Mouse (Mus musculus) large intestine, adult 2 months (tissue): ENCODE results near the gene Ndufb11. TPM values are rescaled to one million over a fixed set of nuclear protein-coding genes. Genes with fewer than 3 reads are reported as not detected.
A peak's percentile ranks its signal among the peaks of the same experiment; 100 is the strongest.

Source experiments
- DNase-seq: peaks from one replicate; pipeline ENCODE4 v3.0.0-alpha.2; 2012; ENCODE audit warnings: low read depth, low spot score
- WGBS: fragments of 180-500 bp; shearing (Covaris S2); methylation state at CpG from one replicate; pipeline ENCODE4 v1.1.7; 2018; 5-methylcytosine and 5-hydroxymethylcytosine counted together
- polyA plus RNA-seq: library from polyadenylated mRNA; depleted of rRNA; stranded (reverse); fragments of >200 nt; gene quantifications from 2 replicates; pipeline ENCODE4 v1.2.3, GENCODE M21; 2012; rRNA removed

Gene Ndufb11
- 162 and 164 TPM in 2 replicates for polyA plus RNA-seq

DNA sequence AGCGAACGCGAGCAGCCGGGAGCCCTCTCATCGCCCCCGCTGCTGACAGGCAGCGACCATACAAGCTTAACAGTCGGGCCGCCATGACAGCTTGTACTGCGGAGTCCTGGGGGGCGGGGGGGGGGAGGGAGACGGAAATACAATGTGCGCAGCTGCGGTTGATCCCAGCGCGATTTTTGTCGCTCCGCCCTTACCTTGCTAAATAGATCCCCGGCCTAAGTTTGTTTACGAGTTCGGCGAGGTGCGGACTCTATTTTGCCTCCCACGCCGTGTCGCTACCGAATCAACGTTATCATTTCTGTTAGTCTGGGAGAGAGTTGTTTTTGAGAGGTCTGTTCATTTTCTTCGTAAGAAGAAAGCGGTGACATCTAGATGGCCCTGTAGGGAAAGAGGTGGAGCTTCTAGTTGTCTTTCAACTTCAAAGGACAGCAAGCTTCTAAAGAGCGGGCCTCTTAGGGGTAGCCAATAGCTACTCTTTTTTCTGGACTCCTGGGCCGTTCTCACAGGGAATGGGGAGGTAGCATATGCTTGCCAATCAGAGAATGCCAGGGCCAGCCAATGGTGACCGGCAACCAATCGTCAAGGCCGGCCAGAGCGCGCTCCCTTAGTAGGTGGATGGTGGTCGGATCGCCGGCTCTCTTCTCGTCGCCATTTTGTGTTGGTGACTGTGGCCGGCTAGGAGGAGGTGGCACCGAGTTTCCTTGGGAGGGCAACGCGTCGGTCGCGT is at the start of gene Ndufb11, which contains the start of gene Rbm10:
Ndufb11 (minus strand) TSS at position 444 of the 727 bp plus-strand sequence.
Rbm10 (plus strand) TSS at position 328 of the 727 bp plus-strand sequence.
- WGBS: 21% methylated on average over 49 of the region's 49 CpGs

DNA sequence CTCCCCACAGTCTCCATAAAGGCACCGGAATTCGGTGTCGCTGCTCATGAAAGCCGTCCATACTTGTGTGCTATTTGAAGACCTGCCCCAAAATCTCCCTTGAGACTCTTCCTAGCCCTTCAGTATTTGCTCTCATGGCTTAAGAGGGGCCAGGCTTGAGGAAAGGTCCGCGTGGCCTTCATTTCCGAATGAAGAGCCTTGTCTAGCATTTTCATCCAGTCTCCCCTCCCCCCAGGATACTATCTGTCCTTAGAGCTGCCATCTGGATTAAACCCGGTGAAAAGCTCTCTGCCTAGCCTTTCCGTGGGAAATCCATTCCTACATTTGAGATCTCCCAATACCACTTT is 46.0 kb upstream of the Ndufb11 start:
- DNase-seq: no peak
- 17% methylated on average over 9 of the region's 9 CpGs for WGBS

More for the DNA sequence above, at the start of gene Ndufb11, which contains the start of gene Rbm10:
- peak; percentile 37 for DNase-seq

DNA sequence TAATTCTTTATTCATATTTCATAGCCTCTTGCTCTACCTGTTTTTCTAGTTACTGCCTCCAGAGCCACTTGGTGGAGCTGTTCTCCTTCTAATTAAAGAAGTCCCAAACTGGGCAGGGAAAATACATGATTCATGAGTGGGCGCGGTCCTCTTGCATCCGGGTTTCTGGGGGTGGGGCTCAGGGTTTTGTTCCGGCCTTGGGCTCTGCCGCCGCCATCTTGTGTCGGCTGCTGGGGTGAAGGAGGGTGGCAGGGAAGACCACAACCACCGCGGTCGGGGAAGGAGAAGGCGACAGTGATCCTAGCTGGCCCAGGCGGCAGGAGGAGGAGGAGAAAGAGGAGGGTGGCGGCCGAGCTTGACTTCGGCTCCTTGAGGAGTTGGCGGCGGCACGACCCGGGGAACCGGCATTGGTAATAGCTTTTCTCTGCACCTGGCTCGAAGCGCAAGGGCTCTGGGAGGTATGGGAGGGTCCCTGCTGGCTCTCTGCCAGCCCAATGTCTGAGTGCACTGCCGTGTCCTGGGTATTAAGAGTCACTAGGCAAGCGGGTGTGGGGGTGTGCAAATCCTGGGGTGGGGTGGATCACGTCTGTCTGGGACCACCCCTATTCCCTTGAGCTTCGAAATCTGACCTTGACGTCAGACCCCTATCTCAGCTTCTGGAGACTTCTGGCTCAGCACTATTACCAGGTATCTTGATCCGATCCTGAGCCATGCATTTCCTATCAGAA is 45.5 kb upstream of the Ndufb11 start:
- 14% methylated on average over 23 of the region's 28 CpGs for WGBS

DNA sequence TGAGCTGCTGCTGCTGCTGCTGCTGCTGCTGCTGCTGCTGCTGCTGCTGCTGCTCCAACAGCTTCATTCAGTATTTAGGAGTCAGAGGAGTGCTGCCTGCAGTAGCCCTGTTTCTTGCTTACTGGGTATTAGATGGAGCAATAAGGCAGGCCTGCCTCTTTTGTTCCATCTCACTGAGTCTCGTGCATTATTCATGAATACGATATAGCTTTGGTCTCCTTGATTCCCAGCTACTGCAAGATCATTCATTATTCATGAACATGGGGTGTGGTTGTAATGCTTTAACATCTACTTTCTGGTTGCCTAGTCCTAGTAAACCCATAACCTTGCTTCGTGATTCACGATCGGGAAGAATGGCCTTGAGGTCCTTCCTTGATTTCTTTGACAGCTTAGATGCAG is 44.9 kb upstream of the Ndufb11 start:
- no peak for DNase-seq
- WGBS: 30% methylated on average over 5 of the region's 5 CpGs

More for the DNA sequence above, 45.5 kb upstream of the Ndufb11 start:
- DNase-seq: peak; percentile 69

DNA sequence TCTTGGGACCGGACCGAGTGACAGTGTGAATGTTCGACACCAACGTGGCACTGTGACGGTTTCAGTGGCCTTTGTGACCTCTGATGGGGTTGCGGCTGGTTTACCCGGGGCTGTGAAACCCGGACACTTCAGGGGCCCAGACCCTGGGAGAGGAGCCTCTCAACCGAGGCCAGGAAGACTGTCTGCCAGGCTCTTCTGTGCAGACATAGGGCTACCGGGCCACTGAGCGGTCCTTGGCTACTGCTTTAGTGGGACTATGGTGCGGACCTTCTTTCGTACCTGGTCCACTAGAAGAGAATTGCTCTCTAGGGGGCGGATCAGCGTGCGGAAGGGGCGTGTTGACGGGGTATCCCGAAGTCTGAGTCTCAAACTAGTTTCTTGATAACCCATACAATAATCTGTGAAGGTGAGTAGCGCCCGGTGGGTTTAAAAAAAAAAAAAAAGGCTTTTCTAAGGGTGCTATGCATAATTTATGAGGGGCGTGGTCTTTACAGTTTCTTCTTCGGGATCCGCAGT is 41.5 kb upstream of the Ndufb11 start:
- no peak for DNase-seq
- WGBS: 20% methylated on average over 24 of the region's 24 CpGs

DNA sequence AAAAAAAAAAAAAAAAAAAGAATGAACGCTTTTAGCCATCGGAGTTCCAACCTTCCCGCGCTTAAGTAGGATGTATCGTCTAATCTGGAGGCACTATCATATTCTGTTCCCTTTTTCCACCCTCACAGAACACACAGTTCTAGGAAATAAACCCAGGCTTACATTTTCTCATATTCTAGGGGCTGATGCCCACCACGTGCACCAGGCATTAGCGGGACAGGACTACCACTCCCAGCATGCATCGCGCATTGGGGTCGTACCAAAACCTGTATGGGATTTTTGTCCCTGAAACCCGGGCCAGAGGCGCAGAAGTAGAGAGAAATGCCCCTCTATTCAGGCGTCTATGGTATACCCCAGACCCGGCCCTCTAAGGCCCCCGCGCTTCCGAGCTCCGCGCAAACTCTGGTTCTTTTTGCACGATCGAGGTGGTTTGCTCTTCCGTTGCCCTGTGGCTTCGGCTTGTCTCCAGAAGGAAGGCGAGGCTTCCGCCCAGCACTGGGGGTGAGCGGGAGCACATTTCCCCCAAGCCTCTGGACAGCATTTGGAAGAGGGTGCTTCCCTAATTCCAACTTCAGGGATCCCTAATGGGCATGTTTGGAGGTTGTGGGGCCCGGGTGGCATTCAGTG is 40.7 kb upstream of the Ndufb11 start, which contains the start of gene Uba1:
Uba1 (plus strand) TSS at position 301 of the 627 bp plus-strand sequence.
- 12% methylated on average over 27 of the region's 27 CpGs for WGBS
- no peak for DNase-seq

DNA sequence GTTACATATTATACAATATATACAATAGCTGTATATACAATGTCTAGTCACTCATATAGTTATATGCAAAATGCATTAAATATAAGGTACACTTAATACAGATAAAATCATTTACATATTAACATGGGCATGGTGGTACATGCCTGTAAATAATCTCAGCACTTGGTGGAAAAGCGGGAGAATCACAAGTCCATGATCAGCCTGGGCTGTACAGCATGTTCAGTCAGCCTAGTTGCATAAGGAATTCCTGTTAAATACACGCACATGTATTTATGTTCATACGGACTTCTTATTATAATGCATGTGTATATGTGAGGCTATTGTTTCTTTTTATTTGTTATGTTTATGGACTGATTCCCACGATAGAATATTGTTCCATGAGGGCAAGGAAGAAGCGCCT is 40.2 kb upstream of the Ndufb11 start:
- DNase-seq: no peak
- WGBS: 28% methylated on average over 5 of the region's 5 CpGs

DNA sequence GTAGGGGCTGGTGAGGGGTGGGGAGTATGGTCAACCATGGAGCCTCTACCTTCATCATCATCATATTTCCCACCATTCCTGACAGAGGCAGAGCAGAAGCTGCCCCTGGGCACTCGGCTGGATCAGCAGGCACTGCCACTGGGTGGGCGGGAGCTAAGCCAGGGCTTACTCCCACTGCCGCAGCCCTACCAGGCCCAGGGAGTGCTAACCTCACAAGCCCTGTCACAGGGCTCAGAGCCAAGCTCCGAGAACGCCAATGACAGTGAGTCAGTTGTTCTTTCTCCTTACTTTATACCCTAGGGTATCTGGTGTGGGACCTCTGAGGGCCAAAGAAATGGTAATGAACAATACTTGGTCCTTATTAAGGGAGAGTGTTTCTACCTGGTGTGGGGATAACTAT is 27.4 kb upstream of the Ndufb11 start:
- WGBS: 76% methylated on average over 5 of the region's 5 CpGs
- DNase-seq: no peak

DNA sequence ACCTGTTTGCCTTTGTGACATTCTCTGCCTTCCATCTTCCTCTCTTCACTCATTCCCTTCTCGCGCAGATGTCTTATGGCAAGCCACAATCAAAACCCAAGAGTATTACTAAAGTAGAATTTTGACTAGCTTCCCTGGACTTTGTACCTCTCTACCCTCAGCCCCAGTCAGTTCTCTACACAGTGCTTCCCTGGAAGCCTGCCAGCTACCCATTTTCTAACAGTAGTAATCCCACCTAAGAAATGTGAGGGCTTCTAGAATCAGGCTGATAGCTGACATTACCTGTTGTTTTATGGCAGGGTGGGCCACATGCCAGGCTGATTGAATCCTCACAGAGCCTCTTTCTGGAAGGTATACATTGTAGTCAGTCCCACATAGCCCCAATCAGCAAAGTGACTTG is 20.7 kb upstream of the Ndufb11 start:
- WGBS: 61% methylated on average over 2 of the region's 2 CpGs
- DNase-seq: no peak

DNA sequence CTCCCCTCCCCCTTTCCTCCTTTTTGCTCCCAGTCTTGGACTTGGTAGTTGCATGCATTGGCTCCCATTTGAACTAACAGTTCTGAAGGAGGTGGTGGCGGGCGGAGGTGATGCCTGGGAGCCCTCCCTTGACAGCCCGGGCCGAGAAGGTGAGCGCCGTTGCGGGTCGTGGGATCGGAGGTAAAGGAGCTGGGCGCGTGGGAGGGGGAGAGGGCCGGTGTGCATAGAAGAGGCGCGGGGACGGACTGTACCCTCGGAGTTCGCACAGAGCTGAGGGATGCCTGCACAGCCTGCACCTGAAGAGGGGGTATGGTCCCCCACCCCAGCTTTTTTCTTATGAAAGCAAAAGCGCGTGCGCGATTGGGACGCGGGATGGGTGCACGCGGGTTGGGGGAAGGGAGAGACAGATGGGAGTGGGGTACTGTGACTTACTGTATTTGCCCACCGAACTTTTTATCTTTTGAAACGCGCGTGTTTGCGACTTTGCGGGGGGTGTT is 532 bp upstream of the Ndufb11 start:
- 17% methylated on average over 31 of the region's 31 CpGs for WGBS
- no peak for DNase-seq

DNA sequence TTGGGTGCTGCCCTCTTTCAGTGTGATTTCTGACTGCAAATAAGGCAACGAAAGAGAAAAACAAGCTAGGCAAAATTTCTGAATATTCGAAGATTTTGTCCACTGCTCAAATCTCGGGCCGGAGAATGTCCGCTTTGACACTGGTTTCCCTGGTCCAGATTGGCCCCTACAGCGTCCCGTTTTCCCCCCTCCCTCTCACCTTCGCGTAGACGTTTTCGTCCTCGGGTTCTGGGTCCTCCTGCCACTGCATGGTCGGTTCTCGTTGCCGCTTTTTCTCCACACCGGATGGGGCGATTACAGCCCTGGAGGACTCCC is 601 bp downstream of the Ndufb11 start:
- DNase-seq: no peak
- WGBS: 22% methylated on average over 17 of the region's 17 CpGs

DNA sequence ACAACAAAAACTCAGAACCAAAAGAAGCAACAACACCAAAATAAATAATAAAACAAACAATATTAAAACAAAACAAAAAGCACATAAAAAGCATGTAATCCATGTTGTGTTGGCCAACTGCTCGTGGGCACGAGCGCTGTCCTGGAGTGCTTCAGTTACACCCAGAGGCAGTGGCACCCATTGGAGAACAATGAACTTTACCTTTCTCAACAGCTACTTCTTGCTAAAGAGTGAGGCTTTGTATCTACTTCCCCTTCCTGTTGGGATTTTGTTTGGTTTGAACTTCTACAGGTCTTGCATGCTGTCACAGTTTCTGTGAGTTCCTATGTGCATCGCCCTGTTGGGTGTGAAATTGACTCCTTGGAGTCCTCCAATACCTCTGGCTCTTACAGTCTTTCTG is 8.9 kb downstream of the Ndufb11 start:
- DNase-seq: no peak
- 80% methylated on average over 4 of the region's 4 CpGs for WGBS

DNA sequence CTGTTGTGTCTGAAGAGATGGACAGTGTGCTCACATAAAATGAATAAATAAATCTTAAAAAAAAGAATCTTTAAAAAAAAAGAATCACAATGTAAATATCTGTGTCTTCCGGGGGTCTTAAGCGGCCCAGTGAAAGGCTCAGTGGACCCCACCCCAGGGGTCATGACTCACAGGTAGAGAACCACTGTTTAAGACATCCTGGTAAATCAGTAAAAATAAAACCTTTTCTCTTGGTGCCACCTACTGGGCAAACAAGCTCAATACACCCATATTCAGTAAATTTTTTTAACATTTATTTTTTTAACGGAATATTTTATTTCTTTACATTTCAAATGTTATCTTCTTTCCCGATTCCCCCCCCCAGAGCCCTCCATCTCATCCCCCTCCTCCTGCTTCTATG is 29.5 kb downstream of the Ndufb11 start:
- no peak for DNase-seq
- 12% methylated on average over 4 of the region's 4 CpGs for WGBS

DNA sequence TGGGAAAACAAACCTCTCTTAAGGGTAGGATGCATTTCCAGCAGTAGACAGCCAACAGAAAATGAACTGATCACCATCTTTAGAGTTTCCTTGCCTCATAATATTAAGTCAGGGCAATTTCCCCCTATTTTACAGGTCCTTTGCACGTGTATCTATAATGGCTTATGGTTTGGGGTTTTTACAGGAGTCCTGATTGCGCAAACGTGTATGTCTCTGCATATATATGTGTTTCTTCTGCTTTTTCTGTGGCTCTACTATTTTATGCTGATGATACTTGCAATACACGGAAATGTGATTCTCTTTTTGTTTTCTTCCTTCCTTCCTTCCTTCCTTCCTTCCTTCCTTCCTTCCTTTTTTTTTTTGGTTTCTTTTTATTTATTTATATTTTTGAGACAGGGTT is 43.5 kb downstream of the Ndufb11 start:
- no peak for DNase-seq
- 79% methylated on average over 4 of the region's 4 CpGs for WGBS

DNA sequence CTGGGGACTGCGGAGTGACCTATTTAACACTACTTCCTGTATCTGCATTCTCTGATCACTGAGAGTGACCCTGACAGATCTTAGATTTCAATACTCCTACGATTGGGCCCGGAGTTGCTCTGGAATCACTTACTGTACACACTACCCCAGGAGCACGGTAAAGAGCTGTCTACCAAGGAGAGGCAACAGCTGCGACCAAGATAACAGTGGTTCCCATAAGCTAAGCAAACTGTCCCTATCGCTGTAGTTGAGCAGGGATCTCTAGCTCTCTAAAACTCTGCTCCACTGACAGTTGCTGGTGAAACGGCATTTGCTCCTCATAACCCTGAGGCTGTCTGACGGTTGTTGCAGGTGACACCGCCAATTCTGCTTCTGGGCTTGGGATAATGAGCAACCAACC is 44.7 kb downstream of the Ndufb11 start:
- DNase-seq: no peak

DNA sequence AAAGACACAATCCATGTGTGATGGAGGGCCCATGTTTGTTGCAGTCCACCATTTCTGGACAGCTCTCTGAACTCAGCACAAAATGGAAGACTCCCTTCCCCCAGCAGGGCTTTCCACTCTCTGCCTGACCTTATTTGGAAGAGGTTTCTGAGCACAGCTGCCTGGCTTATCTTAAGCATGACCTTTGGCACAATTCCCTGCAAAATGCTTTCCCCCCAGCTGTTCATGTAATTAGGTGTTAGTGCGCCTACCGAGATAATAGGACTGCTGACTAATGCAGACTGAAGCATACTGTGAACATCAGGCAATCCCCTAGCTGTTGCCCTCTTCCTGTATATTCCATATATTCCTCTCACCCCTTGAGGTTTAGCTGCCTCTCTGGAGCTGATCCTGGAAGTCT is 46.4 kb downstream of the Ndufb11 start:
- no peak for DNase-seq
- WGBS: 35% methylated on average over 2 of the region's 2 CpGs

More for the DNA sequence above, 44.7 kb downstream of the Ndufb11 start:
- 77% methylated on average over 9 of the region's 9 CpGs for WGBS
